Mouse (Mus musculus): ENCODE measurements around the gene Pdzk1.

GRCm38 (mm10) chr3:96883690-96884089 lies 54.6 kb downstream of the Pdzk1 start:
- TF ChIP-seq CTCF (IDR thresholded peaks at IDR 0.05; ENCODE audit: control insufficient read depth, insufficient read depth, insufficient read length): no peak
- TF ChIP-seq MAX (IDR thresholded peaks at IDR 0.05): no peak
- TF ChIP-seq MYOD1 (IDR thresholded peaks at IDR 0.05; ENCODE audit: control insufficient read depth, insufficient read length, low read depth): no peak
- no peak for TF ChIP-seq USF1 (IDR thresholded peaks at IDR 0.05; ENCODE audit: low read depth)
- TF ChIP-seq CEBPB (IDR thresholded peaks at IDR 0.05; ENCODE audit: low read depth): no peak
